Comparison of ENCODE assay signal across 33 mouse cellular contexts in genomic region chr12:72957829-72958424, GRCm38 (mm10). TPM values are rescaled to one million over a fixed set of nuclear protein-coding genes. Genes with fewer than 3 reads are reported as not detected.
"Had no signal": no experiment of that assay in that cellular context is flagged by ENCODE, and none has a peak within 500 bp of the region (broad histone marks: within the 10 kb centered on the region; RNA-seq: fewer than 3 reads in every experiment).

No protein-coding gene starts in this region.

- H3K27me3 ChIP-seq: embryonic facial prominence, embryonic 12.5 days had no signal

- H3K4me3 ChIP-seq: embryonic facial prominence, embryonic 10.5 days; embryonic facial prominence, embryonic 12.5 days; embryonic facial prominence, embryonic 13.5 days; embryonic facial prominence, embryonic 15.5 days; erythroblast, embryonic 14.5 days; forebrain, embryonic 10.5 days; forebrain, embryonic 12.5 days; forebrain, embryonic 13.5 days; forebrain, embryonic 15.5 days; gastrocnemius, adult 2 months; heart, adult 2 months had no signal

- H3K4me1 ChIP-seq: embryonic facial prominence, embryonic 10.5 days; embryonic facial prominence, embryonic 12.5 days; embryonic facial prominence, embryonic 13.5 days; embryonic facial prominence, embryonic 15.5 days; forebrain, embryonic 10.5 days; forebrain, embryonic 12.5 days; forebrain, embryonic 13.5 days; forebrain, embryonic 15.5 days had no signal

- H3K9me3 ChIP-seq: embryonic facial prominence, embryonic 12.5 days; embryonic facial prominence, embryonic 13.5 days; embryonic facial prominence, embryonic 15.5 days; forebrain, embryonic 10.5 days; forebrain, embryonic 12.5 days; forebrain, embryonic 13.5 days; forebrain, embryonic 15.5 days had no signal

- H3K9ac ChIP-seq: embryonic facial prominence, embryonic 12.5 days; embryonic facial prominence, embryonic 13.5 days; embryonic facial prominence, embryonic 15.5 days; forebrain, embryonic 12.5 days; forebrain, embryonic 13.5 days; forebrain, embryonic 15.5 days; forebrain, postnatal 0 days had no signal

- H3K27ac ChIP-seq: embryonic facial prominence, embryonic 10.5 days; embryonic facial prominence, embryonic 12.5 days; embryonic facial prominence, embryonic 13.5 days; embryonic facial prominence, embryonic 15.5 days; forebrain, embryonic 10.5 days; forebrain, embryonic 12.5 days; forebrain, embryonic 13.5 days; forebrain, embryonic 15.5 days; gastrocnemius, adult 2 months; heart, adult 2 months had no signal

- H3K4me2 ChIP-seq: embryonic facial prominence, embryonic 12.5 days; embryonic facial prominence, embryonic 13.5 days; embryonic facial prominence, embryonic 15.5 days; forebrain, embryonic 12.5 days; forebrain, embryonic 13.5 days; forebrain, embryonic 15.5 days had no signal

- DNase-seq: cerebellum, adult 9-10 months; cerebellum, adult 9-11 months; cerebellum, postnatal 25 days; cerebellum, postnatal 36 days; embryo, embryonic 11 days; forebrain, postnatal 0 days; gastrocnemius, adult 2 months; gastrocnemius, postnatal 10 days; gastrocnemius, postnatal 14 days; gastrocnemius, postnatal 25 days; gastrocnemius, postnatal 36 days; heart, adult 11 months; heart, adult 18-20 months; heart, adult 2 months had no signal

- ATAC-seq: forebrain, embryonic 13.5 days; forebrain, embryonic 14.5 days; forebrain, embryonic 15.5 days; forebrain, embryonic 16.5 days; forebrain, postnatal 0 days had no signal

- H3K36me3 ChIP-seq: embryonic facial prominence, embryonic 10.5 days; embryonic facial prominence, embryonic 12.5 days; embryonic facial prominence, embryonic 13.5 days; embryonic facial prominence, embryonic 15.5 days; forebrain, embryonic 10.5 days; forebrain, embryonic 12.5 days; forebrain, embryonic 15.5 days had no signal

RNA-seq across cellular contexts. Expression of gene 4930447C04Rik, which starts 17.4 kb away (rescaled TPM):
- total RNA-seq: gastrocnemius, adult 2 months had no signal
- polyA plus RNA-seq: erythroblast, embryonic 14.5 days; heart, adult 2 months had no signal

RNA-seq across cellular contexts. Expression of gene Six6, which starts 18.2 kb away (rescaled TPM):
- total RNA-seq: common myeloid progenitor, adult 5-6 weeks; gastrocnemius, adult 18-20 months; gastrocnemius, adult 2 months; gastrocnemius, adult 8-10 months; gastrocnemius, postnatal 10 days; gastrocnemius, postnatal 14 days; gastrocnemius, postnatal 25 days; gastrocnemius, postnatal 36 days; gastrocnemius, postnatal 4 days; granulocyte monocyte progenitor cell, adult 5-6 weeks; heart, adult 18-20 months; heart, adult 2 months; heart, adult 8-10 months had no signal
- polyA plus RNA-seq: cortical plate, adult 2 months; embryonic facial prominence, embryonic 13.5 days; erythroblast, embryonic 14.5 days; gonadal fat pad, adult 2 months; heart, adult 2 months had no signal
